Mouse (Mus musculus) lung, embryonic 16.5 days (tissue): ENCODE measurements around the gene Armh1. TPM values are rescaled to one million over a fixed set of nuclear protein-coding genes. Genes with fewer than 3 reads are reported as not detected.
A peak's percentile ranks its signal among the peaks of the same experiment; 100 is the strongest.
"Not testable (repeated sequence)": the region's sequence is repeated elsewhere in the genome, so short reads cannot be mapped to it uniquely, and the experiment has no call there.

Source experiments
- ATAC-seq: fragments of 200-750 bp; cut with Nextera tagmentation; 2 replicates; pipeline ENCODE4 v1.8.0; 2017; ENCODE audit warnings: low read depth, mild to moderate bottlenecking, moderate library complexity
- H3K27ac ChIP-seq: fragments of 300-500 bp; sonication (generic); 2 replicates; pipeline ENCODE4 v1.5.1; 2014; ENCODE audit warnings: mild to moderate bottlenecking, control low read depth, low read length
- H3K27me3 ChIP-seq: fragments of 300-500 bp; sonication (generic); 2 replicates; pipeline ENCODE4 v1.6.1; 2014; ENCODE audit warnings: low read depth, low read length, mixed read lengths; ENCODE audit not compliant: control insufficient read depth, insufficient read depth
- H3K36me3 ChIP-seq: fragments of 300-500 bp; sonication (generic); 2 replicates; pipeline ENCODE4 v1.6.1; 2014; ENCODE audit warnings: low read length; ENCODE audit not compliant: control insufficient read depth, insufficient read depth
- H3K4me1 ChIP-seq: fragments of 300-500 bp; sonication (generic); replicated peaks from 2 replicates; pipeline ENCODE4 v1.6.1; 2014; ENCODE audit warnings: low read length, mixed read lengths; ENCODE audit not compliant: control insufficient read depth, insufficient read depth
- H3K4me2 ChIP-seq: fragments of 300-500 bp; sonication (generic); 2 replicates; pipeline ENCODE4 v1.6.1; 2014; ENCODE audit warnings: low read depth, low read length, control low read depth
- H3K4me3 ChIP-seq: fragments of 300-500 bp; sonication (generic); 2 replicates; pipeline ENCODE4 v1.5.1; 2014; ENCODE audit warnings: mild to moderate bottlenecking, low read length, control low read depth
- H3K9ac ChIP-seq: fragments of 300-500 bp; sonication (generic); 2 replicates; pipeline ENCODE4 v1.6.1; 2014; ENCODE audit warnings: low read length, control low read depth
- H3K9me3 ChIP-seq: fragments of 300-500 bp; sonication (generic); 2 replicates; pipeline ENCODE4 v1.6.1; 2016; ENCODE audit warnings: low read length; ENCODE audit not compliant: control insufficient read depth
- WGBS: fragments of 180-500 bp; shearing (Covaris S2); extraction: QIAGEN DNeasy Blood & Tissue Kit; methylation state at CpG from one replicate; pipeline ENCODE4 v1.1.7; 2014; 5-methylcytosine and 5-hydroxymethylcytosine counted together
- polyA plus RNA-seq: library from polyadenylated mRNA; unstranded; fragments of >200 nt; fragmentation: Nextera tagmentation; extraction: Ambion mirVana; gene quantifications from 2 replicates; pipeline ENCODE4 v1.2.1, GENCODE M21; 2015

Gene Armh1
- polyA plus RNA-seq, 1 experiment from 2014 or later = 2.0 TPM

GRCm38 (mm10) chr4:117274720-117275119 is 22.8 kb upstream of the Armh1 start:
- Histone ChIP-seq H3K27me3 (no peaks in the 10 kb centered on the region), H3K9ac (no peak overlapping the region), H3K27ac (no peak overlapping the region), H3K9me3 (peaks cover 6% of the 10 kb centered on the region), H3K4me3 (no peak overlapping the region), H3K4me1 (peaks cover 4% of the 10 kb centered on the region; the same call in 1 of the 2 replicates), H3K4me2 (no peak overlapping the region), H3K36me3 (peaks cover 51% of the 10 kb centered on the region)
- WGBS = 85% methylated on average over 4 of the region's 4 CpGs
- no peak for ATAC-seq

DNA sequence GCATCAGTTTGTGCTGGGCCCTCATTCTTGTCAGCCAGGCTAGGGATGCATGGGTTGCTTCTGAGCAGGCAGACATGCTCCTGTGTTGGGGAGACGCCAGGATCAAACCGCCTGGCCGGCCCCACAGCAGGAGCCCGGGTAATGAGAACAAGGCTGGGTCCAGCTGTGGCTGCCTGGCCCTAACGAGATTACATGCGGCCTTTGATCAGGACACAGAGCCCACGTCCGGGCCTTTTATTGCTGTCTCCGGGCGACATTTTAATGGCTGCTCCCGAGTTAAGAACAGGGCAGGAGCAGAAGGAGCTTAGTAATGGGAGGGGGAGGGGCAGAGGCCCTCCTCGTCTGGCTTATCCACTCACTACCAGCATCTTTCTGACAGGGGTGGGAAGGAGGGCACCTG is 20.5 kb upstream of the Armh1 start:
- WGBS = 40% methylated on average over 12 of the region's 12 CpGs
- peaks cover 40% of the 10 kb centered on the region for H3K36me3 ChIP-seq

GRCm38 (mm10) chr4:117270278-117270677 is 18.4 kb upstream of the Armh1 start:
- WGBS = 8% methylated on average over 6 of the region's 6 CpGs
- Histone ChIP-seq H3K27me3 (no peaks in the 10 kb centered on the region), H3K9ac (no peak overlapping the region), H3K4me1 (no peaks in the 10 kb centered on the region), H3K36me3 (peaks cover 26% of the 10 kb centered on the region), H3K4me2 (no peak overlapping the region), H3K4me3 (no peak overlapping the region), H3K9me3 (peaks cover 6% of the 10 kb centered on the region), H3K27ac (no peak overlapping the region)
- ATAC-seq = peak; percentile 64

More for the DNA sequence above, 20.5 kb upstream of the Armh1 start:
- ATAC-seq = no peak
- Histone ChIP-seq H3K27me3 (no peaks in the 10 kb centered on the region), H3K9me3 (peaks cover 6% of the 10 kb centered on the region), H3K4me1 (peaks cover 4% of the 10 kb centered on the region; the same call in 1 of the 2 replicates), H3K9ac (no peak overlapping the region), H3K4me2 (no peak overlapping the region), H3K27ac (no peak overlapping the region), H3K4me3 (no peak overlapping the region)

- Histone ChIP-seq H3K9ac (no peak overlapping the region), H3K27ac (no peak overlapping the region), H3K4me1 (no peaks in the 10 kb centered on the region), H3K4me3 (no peak overlapping the region), H3K9me3 (no peaks in the 10 kb centered on the region), H3K27me3 (no peaks in the 10 kb centered on the region), H3K4me2 (no peak overlapping the region), H3K36me3 (peaks cover 12% of the 10 kb centered on the region)
- no peak for ATAC-seq
- WGBS = 85% methylated on average over 25 of the region's 25 CpGs
Measured at GRCm38 (mm10) chr4:117267831-117268437, 16.0 kb upstream of the Armh1 start.

- H3K36me3 ChIP-seq = peaks cover 6% of the 10 kb centered on the region
- H3K4me2 ChIP-seq = no peak overlapping the region
- H3K9me3 ChIP-seq = no peaks in the 10 kb centered on the region
- no peak overlapping the region for H3K4me3 ChIP-seq
- no peaks in the 10 kb centered on the region for H3K27me3 ChIP-seq
- WGBS = 4% methylated on average over 2 of the region's 2 CpGs
- H3K4me1 ChIP-seq = no peaks in the 10 kb centered on the region
- no peak overlapping the region for H3K27ac ChIP-seq
- ATAC-seq = 0 out of 2 replicates have a peak, but pooled peaks have one; percentile 29
- H3K9ac ChIP-seq = no peak overlapping the region
Measured at GRCm38 (mm10) chr4:117267284-117267683, 15.4 kb upstream of the Armh1 start.

DNA sequence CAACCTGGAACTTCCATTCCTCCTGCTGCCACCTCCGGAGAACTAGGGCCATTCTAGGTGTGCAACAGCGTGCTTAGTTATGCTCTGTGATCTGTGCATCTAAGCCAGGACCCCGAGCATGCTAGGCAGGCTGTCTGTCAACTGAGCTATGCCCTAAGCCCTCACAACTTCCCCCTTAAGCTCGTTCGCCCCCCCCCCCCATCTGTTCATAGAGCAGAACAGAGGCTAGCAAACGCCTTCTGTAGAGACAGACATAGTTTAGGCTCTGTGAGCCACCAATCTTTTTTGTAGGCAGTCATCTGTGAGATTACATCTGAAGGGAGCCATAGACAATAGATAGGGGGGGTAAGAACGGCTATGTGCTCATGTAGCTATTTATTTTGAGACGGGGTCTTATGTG is 11.1 kb upstream of the Armh1 start:
- H3K9me3 ChIP-seq = no peaks in the 10 kb centered on the region
- H3K4me2 ChIP-seq = no peak overlapping the region
- ATAC-seq = no peak
- no peaks in the 10 kb centered on the region for H3K27me3 ChIP-seq
- 63% methylated on average over 8 of the region's 8 CpGs for WGBS
- no peak overlapping the region for H3K4me3 ChIP-seq
- H3K27ac ChIP-seq = no peak overlapping the region
- H3K9ac ChIP-seq = no peak overlapping the region
- no peaks in the 10 kb centered on the region for H3K4me1 ChIP-seq
- H3K36me3 ChIP-seq = no peaks in the 10 kb centered on the region

DNA sequence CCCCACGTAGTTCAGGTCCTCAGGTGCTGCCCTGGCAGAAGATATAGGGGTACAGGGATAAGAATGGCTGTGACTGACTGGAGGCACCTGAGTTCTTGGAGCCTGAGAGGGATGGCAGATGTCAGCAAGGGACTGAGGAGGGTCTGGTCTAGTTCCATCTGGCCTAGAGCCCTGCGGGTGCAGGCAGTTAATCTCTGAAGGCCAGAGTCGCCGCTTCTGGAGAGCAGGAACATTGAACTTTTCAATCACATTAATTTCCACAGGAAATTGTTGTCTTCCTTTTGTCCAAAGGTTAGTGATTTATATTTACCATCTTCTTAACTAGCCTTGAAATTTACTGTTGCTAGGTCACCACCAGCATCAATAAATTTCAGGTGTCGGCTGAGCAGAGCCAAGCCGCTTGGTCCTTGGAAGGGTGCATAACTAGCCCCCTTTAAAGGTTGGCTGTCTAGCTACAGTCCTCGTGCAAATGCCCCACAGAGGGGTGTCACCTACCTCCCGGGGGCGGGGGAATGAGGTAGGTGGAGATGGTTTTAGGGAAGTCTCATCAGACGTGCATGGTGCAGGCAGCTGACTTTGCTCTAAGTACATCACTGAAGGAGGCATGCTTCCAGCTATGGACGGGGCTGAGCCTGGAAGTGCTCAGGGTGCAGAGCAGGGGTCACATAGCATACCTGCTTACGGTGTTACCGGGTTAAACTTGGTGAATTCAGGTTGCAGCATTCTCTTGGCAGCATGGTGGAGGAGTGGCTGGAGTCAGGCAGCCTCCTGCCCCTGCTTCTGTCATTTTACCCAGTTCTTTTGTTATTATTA is 10.4 kb upstream of the Armh1 start:
- Histone ChIP-seq H3K9me3 (no peaks in the 10 kb centered on the region), H3K4me1 (no peaks in the 10 kb centered on the region), H3K4me3 (no peak overlapping the region), H3K9ac (no peak overlapping the region), H3K36me3 (no peaks in the 10 kb centered on the region), H3K27ac (no peak overlapping the region), H3K4me2 (no peak overlapping the region), H3K27me3 (no peaks in the 10 kb centered on the region)
- WGBS = 63% methylated on average over 13 of the region's 13 CpGs
- ATAC-seq = no peak

- no peak overlapping the region for H3K27ac ChIP-seq
- H3K9ac ChIP-seq = no peak overlapping the region
- no peak overlapping the region for H3K4me3 ChIP-seq
- WGBS = 74% methylated on average over 2 of the region's 2 CpGs
- ATAC-seq = no peak
- no peaks in the 10 kb centered on the region for H3K36me3 ChIP-seq
- H3K4me1 ChIP-seq = no peaks in the 10 kb centered on the region
- no peaks in the 10 kb centered on the region for H3K9me3 ChIP-seq
- no peaks in the 10 kb centered on the region for H3K27me3 ChIP-seq
- H3K4me2 ChIP-seq = no peak overlapping the region
Measured at GRCm38 (mm10) chr4:117261222-117261621, 9.3 kb upstream of the Armh1 start.

DNA sequence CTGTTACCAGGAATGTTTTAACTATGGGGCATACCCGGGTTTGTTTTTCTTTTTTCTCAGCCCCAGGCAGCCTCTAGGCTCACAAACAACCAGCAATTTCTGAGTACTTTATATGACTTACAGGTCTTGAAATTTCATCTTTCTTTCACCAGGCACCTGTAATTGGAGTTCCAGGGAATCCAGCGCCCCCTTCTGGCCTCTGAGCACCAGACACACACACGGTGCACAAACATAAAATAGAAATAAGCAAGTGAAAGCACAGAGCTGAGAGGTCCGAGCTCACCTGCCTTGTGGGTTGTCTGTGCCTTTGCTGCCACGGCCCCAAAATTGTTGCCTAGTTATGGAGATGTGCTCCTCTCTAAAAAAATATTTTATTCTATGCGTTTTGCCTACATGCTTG is 8.0 kb upstream of the Armh1 start:
- not testable (repeated sequence) for H3K27ac ChIP-seq, H3K9me3 ChIP-seq, H3K4me2 ChIP-seq, H3K9ac ChIP-seq, H3K4me3 ChIP-seq, H3K36me3 ChIP-seq, H3K4me1 ChIP-seq, H3K27me3 ChIP-seq, ATAC-seq
- 73% methylated on average over 6 of the region's 6 CpGs for WGBS
